Mouse (Mus musculus) liver, adult 2 months (tissue): ENCODE results near the gene Lhx2. TPM values are rescaled to one million over a fixed set of nuclear protein-coding genes. Genes with fewer than 3 reads are reported as not detected.

Source experiments
- DNase-seq: peaks from one replicate; pipeline ENCODE4 v3.0.0-alpha.2; 2011; ENCODE audit warnings: low read depth, low spot score; ENCODE audit errors: extremely low read depth
- H3K27ac ChIP-seq: fragments of 200-500 bp; replicated peaks from 2 replicates; pipeline ENCODE4 v1.5.1; 2012; ENCODE audit warnings: low read depth, mild to moderate bottlenecking, control low read depth, inconsistent platforms, low read length; ENCODE audit not compliant: insufficient read depth
- H3K27me3 ChIP-seq: fragments of 200-500 bp; 2 replicates; pipeline ENCODE4 v1.6.1; 2012; ENCODE audit warnings: mild to moderate bottlenecking, moderate library complexity, low read length, inconsistent platforms; ENCODE audit not compliant: control insufficient read depth, insufficient read depth
- H3K36me3 ChIP-seq: fragments of 200-500 bp; 2 replicates; pipeline ENCODE4 v1.6.1; 2012; ENCODE audit warnings: low read length, inconsistent platforms; ENCODE audit not compliant: control insufficient read depth, insufficient read depth
- H3K4me1 ChIP-seq: fragments of 200-500 bp; 2 replicates; pipeline ENCODE4 v1.6.1; 2011; ENCODE audit warnings: low read length; ENCODE audit not compliant: control insufficient read depth, insufficient read depth
- H3K4me3 ChIP-seq: fragments of 200-500 bp; 2 replicates; pipeline ENCODE4 v1.5.1; 2011; ENCODE audit warnings: low read depth, mild to moderate bottlenecking, control low read depth, low read length, moderate library complexity; ENCODE audit not compliant: insufficient read depth
- H3K79me2 ChIP-seq: fragments of 200-500 bp; 2 replicates; pipeline ENCODE4 v1.6.1; 2012; ENCODE audit warnings: inconsistent platforms, mild to moderate bottlenecking, low read length, moderate library complexity; ENCODE audit not compliant: control insufficient read depth, insufficient read depth
- H3K9ac ChIP-seq: fragments of 200-500 bp; 2 replicates; pipeline ENCODE4 v1.6.1; 2012; ENCODE audit warnings: low read depth, mild to moderate bottlenecking, control low read depth, inconsistent platforms, low read length
- CTCF ChIP-seq: fragments of 200-500 bp; IDR thresholded peaks from 2 replicates; pipeline ENCODE4 v1.5.1; 2011; ENCODE audit warnings: low read depth, low read length, control low read depth
- POLR2A ChIP-seq: fragments of 200-500 bp; IDR thresholded peaks from 2 replicates; pipeline ENCODE4 v1.6.1; 2011; ENCODE audit warnings: low read length, control low read depth; ENCODE audit not compliant: insufficient read depth; ENCODE audit errors: extremely low read depth
- WGBS: fragments of 180-500 bp; shearing (Covaris S2); methylation state at CpG from one replicate; pipeline ENCODE4 v1.1.7; 2018; 5-methylcytosine and 5-hydroxymethylcytosine counted together
- polyA plus RNA-seq: library from polyadenylated mRNA; depleted of rRNA; stranded (reverse); fragments of >200 nt; gene quantifications from 2 replicates; pipeline ENCODE4 v1.2.3, GENCODE M21; 2012
- total RNA-seq: library from RNA; depleted of rRNA; stranded (reverse); fragments of >200 nt; gene quantifications from 2 replicates; pipeline ENCODE4 v1.2.3, GENCODE M21; 2014

Lhx2 gene
- total and polyA plus RNA-seq, 2 experiments, result 1.3 to 5.4 TPM

DNA sequence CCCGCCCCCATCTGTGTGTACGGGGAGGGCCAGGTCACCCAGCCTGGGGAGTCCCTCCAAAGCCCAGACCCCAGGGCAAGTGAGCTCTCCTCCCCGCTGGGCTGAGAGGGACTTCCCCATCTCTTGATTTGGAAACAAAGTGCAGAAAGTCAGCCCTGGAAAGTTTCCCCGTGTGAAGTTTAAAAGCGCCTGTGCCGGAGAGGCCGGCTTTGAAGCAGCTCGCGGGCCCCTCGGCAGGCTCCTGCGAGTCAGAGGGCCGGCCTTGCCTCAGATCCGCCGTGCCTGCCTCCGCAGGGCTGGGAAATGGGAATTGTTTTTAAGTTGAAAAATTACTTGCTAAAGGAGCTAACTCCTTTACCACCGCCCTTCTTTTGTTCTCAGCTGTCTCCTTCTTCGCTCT, 2.5 kb upstream of the Lhx2 start:
- DNase-seq, result no peak
- 16% methylated on average over 17 of the region's 17 CpGs for WGBS
- no peaks in the 10 kb centered on the region; the same call in 1 of the 2 replicates for H3K4me1 ChIP-seq
- TF ChIP-seq CTCF (no peak), POLR2A (no peak)
- no peaks in the 10 kb centered on the region for H3K36me3 ChIP-seq
- no peaks in the 10 kb centered on the region for H3K79me2 ChIP-seq
- H3K27me3 ChIP-seq, result peaks cover 22% of the 10 kb centered on the region
- H3K27ac ChIP-seq, result no peak overlapping the region
- H3K4me3 ChIP-seq, result no peak overlapping the region
- no peak overlapping the region for H3K9ac ChIP-seq

DNA sequence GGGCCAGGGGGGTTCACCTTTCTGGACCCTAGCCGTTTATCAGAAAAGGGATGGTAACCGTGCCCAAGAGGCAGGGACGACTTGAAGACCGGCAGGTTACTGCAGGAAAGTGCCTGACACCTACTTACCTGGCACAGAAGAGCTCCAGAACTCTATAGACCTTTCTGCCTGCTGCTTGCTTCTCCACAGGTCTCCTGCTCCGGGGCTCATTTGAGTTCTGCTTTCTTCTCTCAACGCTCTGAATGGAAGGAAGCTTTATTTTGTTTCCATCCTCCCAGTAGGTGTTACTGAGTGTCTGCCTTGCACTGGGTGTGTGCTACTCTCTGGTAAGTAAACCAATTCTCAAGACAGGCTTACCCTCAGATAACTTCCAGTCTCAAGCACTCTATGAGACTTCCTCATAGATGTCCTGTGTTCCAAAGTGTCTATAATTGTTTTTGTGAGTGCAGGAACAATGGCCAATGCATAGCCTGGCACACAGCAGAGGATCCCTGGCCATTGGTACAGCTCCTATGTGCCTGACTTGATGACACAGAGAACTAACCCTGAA, 1.9 kb upstream of the Lhx2 start:
- 17% methylated on average over 6 of the region's 6 CpGs for WGBS
- no peak overlapping the region for H3K27ac ChIP-seq
- no peaks in the 10 kb centered on the region for H3K79me2 ChIP-seq
- H3K4me3 ChIP-seq, result no peak overlapping the region
- H3K9ac ChIP-seq, result no peak overlapping the region
- H3K27me3 ChIP-seq, result peaks cover 22% of the 10 kb centered on the region
- TF ChIP-seq CTCF, result no peak
- no peak for DNase-seq
- H3K4me1 ChIP-seq, result no peaks in the 10 kb centered on the region; the same call in 1 of the 2 replicates
- H3K36me3 ChIP-seq, result no peaks in the 10 kb centered on the region

- H3K27ac ChIP-seq, result no peak overlapping the region
- TF ChIP-seq CTCF (no peak), POLR2A (no peak)
- WGBS, result 46% methylated on average over 5 of the region's 5 CpGs
- H3K9ac ChIP-seq, result no peak overlapping the region
- no peaks in the 10 kb centered on the region for H3K36me3 ChIP-seq
- H3K27me3 ChIP-seq, result peaks cover 24% of the 10 kb centered on the region
- no peak overlapping the region for H3K4me3 ChIP-seq
- no peaks in the 10 kb centered on the region for H3K79me2 ChIP-seq
- no peak for DNase-seq
- no peaks in the 10 kb centered on the region; the same call in 1 of the 2 replicates for H3K4me1 ChIP-seq
These were observed 1.4 kb upstream of the Lhx2 start for GRCm38 (mm10) chr2:38337681-38338080.

GRCm38 (mm10) chr2:38338348-38338932, 641 bp upstream of the Lhx2 start:
- H3K4me3 ChIP-seq, result no peak overlapping the region
- H3K27ac ChIP-seq, result no peak overlapping the region
- DNase-seq, result no peak
- no peaks in the 10 kb centered on the region for H3K79me2 ChIP-seq
- TF ChIP-seq CTCF, result no peak
- no peak for TF ChIP-seq POLR2A
- 22% methylated on average over 5 of the region's 5 CpGs for WGBS
- H3K9ac ChIP-seq, result no peak overlapping the region
- H3K27me3 ChIP-seq, result peaks cover 27% of the 10 kb centered on the region
- no peaks in the 10 kb centered on the region; the same call in 1 of the 2 replicates for H3K4me1 ChIP-seq
- no peaks in the 10 kb centered on the region for H3K36me3 ChIP-seq

DNA sequence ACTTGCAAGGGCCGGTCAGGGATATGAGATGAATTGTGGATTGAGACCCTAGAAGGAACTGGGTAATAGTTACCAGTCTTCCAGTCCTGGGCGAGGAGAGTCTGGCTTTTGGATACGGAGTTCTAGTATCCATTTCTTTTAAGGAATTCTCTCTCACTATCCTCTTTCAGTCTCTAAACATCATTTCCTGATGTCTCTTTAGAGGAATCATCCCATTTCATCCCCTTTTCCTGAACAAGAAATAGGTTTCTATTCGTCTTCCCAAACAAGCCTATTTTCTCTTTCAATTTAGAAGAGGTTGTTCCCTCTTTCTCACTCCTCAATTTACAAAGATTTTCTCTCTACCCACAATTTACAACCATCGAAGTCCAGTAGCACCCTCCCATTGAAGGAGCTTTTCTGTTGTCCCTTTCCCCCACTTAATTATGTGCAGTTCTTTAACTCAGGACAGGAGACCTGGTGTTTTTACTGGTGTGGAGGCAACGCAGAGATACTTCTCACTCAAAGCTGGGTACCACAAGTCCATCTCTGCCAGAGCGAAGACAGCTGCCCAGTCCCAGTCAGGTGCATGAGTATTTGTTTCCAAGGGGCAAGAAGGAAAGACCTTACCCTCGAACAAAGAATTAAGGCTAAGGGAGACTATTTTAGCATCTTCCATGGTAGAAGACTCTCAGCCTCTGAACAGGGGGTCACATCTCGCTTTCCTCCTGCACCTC, 987 bp downstream of the Lhx2 start:
- no peak overlapping the region for H3K27ac ChIP-seq
- H3K4me1 ChIP-seq, result no peaks in the 10 kb centered on the region; the same call in 1 of the 2 replicates
- DNase-seq, result no peak
- WGBS, result 6% methylated on average over 9 of the region's 9 CpGs
- peak overlapping the region; percentile 59; the same call in 1 of the 2 replicates for H3K4me3 ChIP-seq
- TF ChIP-seq CTCF (no peak), POLR2A (no peak)
- H3K36me3 ChIP-seq, result no peaks in the 10 kb centered on the region
- H3K9ac ChIP-seq, result peak overlapping the region; percentile 63
- no peaks in the 10 kb centered on the region for H3K79me2 ChIP-seq
- peaks cover 29% of the 10 kb centered on the region for H3K27me3 ChIP-seq
